Mouse (Mus musculus): ENCODE measurements around the gene Phkg2.

- TF ChIP-seq CTCF (IDR thresholded peaks at IDR 0.05; ENCODE audit: control insufficient read depth, insufficient read depth, insufficient replicate concordance, low read depth, low read length) = no peak
- TF ChIP-seq POLR2A (IDR thresholded peaks at IDR 0.05; ENCODE audit: control insufficient read depth, low read depth, low read length) = peak; percentile 80
Observed at GRCm38 (mm10) chr7:127588011-127588871, 15.1 kb downstream of the Phkg2 start, which contains the start of the genes Ccdc189 and Rnf40.

All from testis, adult 2 months (tissue).